8 mouse cellular contexts compared by ENCODE assay signal in the genomic region with DNA sequence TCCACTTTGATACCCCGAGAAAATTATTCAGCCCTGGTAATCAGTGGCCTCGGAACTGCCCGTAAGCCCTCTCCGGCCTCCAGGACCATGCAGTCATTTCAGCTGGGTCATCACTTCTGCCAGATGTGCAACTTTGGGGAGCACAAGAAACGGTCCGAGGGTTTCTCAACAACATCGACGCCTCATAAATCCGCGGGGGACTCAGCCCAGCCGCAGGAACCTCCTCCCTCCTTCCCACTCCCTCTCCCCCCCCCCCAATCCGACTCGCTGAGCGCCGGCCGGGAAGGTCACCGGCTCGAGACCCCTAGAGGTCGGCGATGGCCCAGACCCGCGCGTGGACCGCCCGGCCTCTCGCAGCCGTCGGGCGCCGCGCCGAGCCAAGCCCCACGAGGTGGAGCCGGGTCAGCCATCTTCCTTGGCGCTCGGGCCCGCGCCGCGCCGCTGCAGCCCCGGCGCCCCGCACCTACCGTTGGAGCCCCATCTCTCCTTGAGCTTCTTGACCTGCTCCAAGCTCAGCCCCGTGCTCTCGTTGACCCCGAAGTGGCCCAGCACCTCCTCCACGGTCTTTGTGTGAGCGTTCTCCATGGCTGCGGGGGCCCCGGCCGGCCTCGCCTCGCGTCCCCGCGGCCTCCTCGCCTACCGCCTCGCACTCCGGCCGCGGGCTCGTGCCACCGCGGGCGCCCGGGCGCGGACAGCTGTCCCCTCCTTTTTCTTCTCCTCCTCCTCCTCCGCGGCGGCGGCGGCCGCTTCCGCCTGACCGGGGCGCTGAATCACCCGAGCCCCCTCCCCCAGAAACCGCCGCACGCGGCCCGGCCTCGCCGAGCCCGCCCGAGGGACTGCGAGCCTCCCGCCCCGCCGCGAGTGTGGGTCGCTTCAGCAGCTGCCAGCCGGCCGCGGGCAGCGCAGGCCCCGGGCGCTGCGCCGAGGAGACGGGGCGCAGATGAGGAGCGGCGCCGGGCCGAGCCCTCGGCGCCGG. TPM values are rescaled to one million over a fixed set of nuclear protein-coding genes. Genes with fewer than 3 reads are reported as not detected.
A peak's percentile ranks its signal among the peaks of the same experiment; 100 is the strongest.
DNase-seq lines count a peak whose midpoint lies in the region; ATAC-seq and TF ChIP-seq lines count a peak whose summit lies in the region.

No protein-coding gene starts in this region.

- peaks cover 38% of the 10 kb centered on the region for H3K36me3 ChIP-seq in heart, embryonic 10.5 days
- H3K36me3 ChIP-seq in kidney, embryonic 14.5 days (ENCODE audit: control insufficient read depth, insufficient read depth, low read length) = peaks cover 23% of the 10 kb centered on the region
- H3K36me3 ChIP-seq in liver, embryonic 14.5 days (replicated peaks; ENCODE audit: control insufficient read depth, insufficient read depth, low read depth) = peaks cover 9% of the 10 kb centered on the region

- peak overlapping the region; percentile 50 for H3K4me2 ChIP-seq in kidney, embryonic 14.5 days (replicated peaks; ENCODE audit: low read depth, low read length)
- peak overlapping the region; percentile 97 for H3K4me2 ChIP-seq in liver, embryonic 14.5 days (ENCODE audit: low read depth)

- no peaks in the 10 kb centered on the region for H3K27me3 ChIP-seq in heart, embryonic 10.5 days (ENCODE audit: insufficient read depth, poor library complexity, severe bottlenecking)
- H3K27me3 ChIP-seq in kidney, embryonic 14.5 days (ENCODE audit: control insufficient read depth, insufficient read depth, low read length) = no peaks in the 10 kb centered on the region
- no peaks in the 10 kb centered on the region; the same call in 1 of the 2 replicates for H3K27me3 ChIP-seq in liver, embryonic 14.5 days (ENCODE audit: control insufficient read depth, insufficient read depth, low read length)

- peaks cover 3% of the 10 kb centered on the region; the same call in 1 of the 2 replicates for H3K9me3 ChIP-seq in heart, embryonic 10.5 days
- H3K9me3 ChIP-seq in kidney, embryonic 14.5 days (ENCODE audit: control insufficient read depth, low read length) = peaks cover 1% of the 10 kb centered on the region; the same call in 1 of the 2 replicates
- peaks cover 1% of the 10 kb centered on the region for H3K9me3 ChIP-seq in liver, embryonic 14.5 days (ENCODE audit: control insufficient read depth, low read length)

- peak; percentile 77 for DNase-seq in A20 (ENCODE audit: low read depth, low spot score)
- peak; percentile 34 for DNase-seq in embryo, embryonic 11.5 days (ENCODE audit: low read depth, low spot score)
- peak; percentile 83 for DNase-seq in heart, embryonic 10.5 days (ENCODE audit: low spot score)
- peak; percentile 27 to 44 (median 33) for DNase-seq in liver, embryonic 14.5 days (ENCODE audit: low read depth in 3 of 3, low spot score in 3 of 3)
- DNase-seq in natural killer cell, adult 2 months (ENCODE audit: low spot score in 2 of 2) = peak; percentile 28 to 48
- peak; percentile 81 for DNase-seq in testis, postnatal 10 days (ENCODE audit: low spot score)

- TF ChIP-seq CTCF in liver, embryonic 14.5 days (IDR thresholded peaks at IDR 0.05; ENCODE audit: low read depth) = no peak

- peak overlapping the region; percentile 99 for H3K27ac ChIP-seq in heart, embryonic 10.5 days
- H3K27ac ChIP-seq in kidney, embryonic 14.5 days (ENCODE audit: low read depth, low read length) = peak overlapping the region; percentile 99
- peak overlapping the region; percentile 70 for H3K27ac ChIP-seq in liver, embryonic 14.5 days

- no peak for TF ChIP-seq EP300 in liver, embryonic 14.5 days (IDR thresholded peaks at IDR 0.05; ENCODE audit: low read depth)

- ATAC-seq in activated CD4-positive, CD25-positive, alpha-beta regulatory T cell, adult 4 months = peak; percentile 7
- ATAC-seq in kidney, embryonic 14.5 days (ENCODE audit: low FRiP score, low TSS enrichment) = peak; percentile 50
- ATAC-seq in liver, embryonic 14.5 days (ENCODE audit: insufficient read depth) = peak; percentile 34

- H3K9ac ChIP-seq in kidney, embryonic 14.5 days (ENCODE audit: low read depth, low read length) = peak overlapping the region; percentile 99
- H3K9ac ChIP-seq in liver, embryonic 14.5 days (replicated peaks) = peak overlapping the region; percentile 83

- under 1% methylated on average over 113 of the region's 113 CpGs for WGBS in heart, embryonic 10.5 days
- under 1% methylated on average over 110 of the region's 113 CpGs for WGBS in kidney, embryonic 14.5 days
- WGBS in liver, embryonic 14.5 days (ENCODE audit: insufficient replicate concordance) = under 1% methylated on average over 106 of the region's 113 CpGs

- H3K4me3 ChIP-seq in heart, embryonic 10.5 days = peak overlapping the region; percentile 94
- H3K4me3 ChIP-seq in kidney, embryonic 14.5 days (ENCODE audit: low read length) = peak overlapping the region; percentile 98
- peak overlapping the region; percentile 71 to 81 for H3K4me3 ChIP-seq in liver, embryonic 14.5 days (ENCODE audit: insufficient read depth in 1 of 2, low read depth in 2 of 2, low read length in 2 of 2)

- H3K4me1 ChIP-seq in heart, embryonic 10.5 days = peaks cover 40% of the 10 kb centered on the region
- H3K4me1 ChIP-seq in kidney, embryonic 14.5 days (ENCODE audit: control insufficient read depth, insufficient read depth, low read length) = peaks cover 27% of the 10 kb centered on the region
- H3K4me1 ChIP-seq in liver, embryonic 14.5 days (replicated peaks; ENCODE audit: control insufficient read depth in 2 of 2, insufficient read depth in 2 of 2, low read length in 1 of 2) = peaks cover 8 to 10% of the 10 kb centered on the region in 2 experiments

RNA-seq across cellular contexts. Expression of a gene that starts 0.6 kb away (rescaled TPM):
- polyA plus RNA-seq in activated CD4-positive, CD25-positive, alpha-beta regulatory T cell, adult 4 months (2017; shearing (Covaris generic)) = 10 to 100 TPM; 14.0 to 17.6 TPM
- 205 and 235 TPM in 2 replicates for polyA plus RNA-seq in heart, embryonic 10.5 days (2016; fragmentation: Nextera tagmentation; extraction: Ambion mirVana)
- polyA plus RNA-seq in kidney, embryonic 14.5 days (2014; fragmentation: Nextera tagmentation; extraction: Ambion mirVana) = 30.3 and 53.2 TPM in 2 replicates
- 18.9 and 25.9 TPM in 2 replicates for polyA plus RNA-seq in liver, embryonic 14.5 days (2012; rRNA removed)
- polyA plus RNA-seq in liver, embryonic 14.5 days (2014; fragmentation: Nextera tagmentation; extraction: Ambion mirVana) = 12.8 and 13.1 TPM in 2 replicates

Comparison
In these comparisons a context has a peak if more than half of its experiments do, and no peak if none do; other contexts are left out.
1. Peak in every context shown above with its lines: DNase-seq, ATAC-seq, H3K4me3 ChIP-seq and H3K27ac ChIP-seq.
2. DNase-seq: peak in every context shown above with its lines; median percentile 83 in heart, embryonic 10.5 days; 81 in testis, postnatal 10 days; 77 in A20; 38 in natural killer cell, adult 2 months; 34 in embryo, embryonic 11.5 days; 33 in liver, embryonic 14.5 days.